Mouse (Mus musculus): ENCODE data around the gene Mical2. TPM values are rescaled to one million over a fixed set of nuclear protein-coding genes. Genes with fewer than 3 reads are reported as not detected.

Gene Mical2
- polyA plus RNA-seq, 1 experiment, result 6.6 TPM

- Histone ChIP-seq H3K36me3 (ENCODE audit: control insufficient read depth, insufficient read depth, low read length) (no peaks in the 10 kb centered on the region), H3K4me1 (ENCODE audit: control insufficient read depth, insufficient read depth, low read length) (peaks cover 11% of the 10 kb centered on the region), H3K27ac (ENCODE audit: insufficient read depth, low read depth, low read length) (no peak overlapping the region), H3K27me3 (replicated peaks; ENCODE audit: control insufficient read depth, insufficient read depth, low read length) (no peaks in the 10 kb centered on the region), H3K4me3 (ENCODE audit: insufficient read depth, low read depth, low read length) (no peak overlapping the region)
- 66% methylated on average over 3 of the region's 3 CpGs for WGBS
- no peak for DNase-seq
- TF ChIP-seq CTCF (conservative IDR thresholded peaks at IDR 0.05; ENCODE audit: insufficient read depth, insufficient read length, low read depth, low read length), result no peak
- TF ChIP-seq POLR2A (IDR thresholded peaks at IDR 0.05; ENCODE audit: low read depth, low read length), result no peak
Measured at GRCm38 (mm10) chr7:112247890-112248289, 22.2 kb downstream of the Mical2 start.

- no peak overlapping the region for H3K27ac ChIP-seq (ENCODE audit: insufficient read depth, low read depth, low read length)
- no peak overlapping the region for H3K4me3 ChIP-seq (ENCODE audit: insufficient read depth, low read depth, low read length)
- H3K36me3 ChIP-seq (ENCODE audit: control insufficient read depth, insufficient read depth, low read length), result no peaks in the 10 kb centered on the region
- no peak for TF ChIP-seq CTCF (conservative IDR thresholded peaks at IDR 0.05; ENCODE audit: insufficient read depth, insufficient read length, low read depth, low read length)
- TF ChIP-seq POLR2A (IDR thresholded peaks at IDR 0.05; ENCODE audit: low read depth, low read length), result no peak
- H3K27me3 ChIP-seq (replicated peaks; ENCODE audit: control insufficient read depth, insufficient read depth, low read length), result no peaks in the 10 kb centered on the region
- no peak for DNase-seq
- peaks cover 11% of the 10 kb centered on the region for H3K4me1 ChIP-seq (ENCODE audit: control insufficient read depth, insufficient read depth, low read length)
- 79% methylated on average over 4 of the region's 4 CpGs for WGBS
Measured at GRCm38 (mm10) chr7:112249476-112249875, 23.8 kb downstream of the Mical2 start.

GRCm38 (mm10) chr7:112252065-112252464 is 26.4 kb downstream of the Mical2 start:
- 0 out of 2 replicates have a peak overlapping the region, but pooled peaks have one; percentile 8 for H3K27ac ChIP-seq (ENCODE audit: insufficient read depth, low read depth, low read length)
- H3K36me3 ChIP-seq (ENCODE audit: control insufficient read depth, insufficient read depth, low read length), result no peaks in the 10 kb centered on the region
- TF ChIP-seq POLR2A (IDR thresholded peaks at IDR 0.05; ENCODE audit: low read depth, low read length), result no peak
- TF ChIP-seq CTCF (conservative IDR thresholded peaks at IDR 0.05; ENCODE audit: insufficient read depth, insufficient read length, low read depth, low read length), result no peak
- H3K4me3 ChIP-seq (ENCODE audit: insufficient read depth, low read depth, low read length), result no peak overlapping the region
- 22% methylated on average over 5 of the region's 5 CpGs for WGBS
- H3K27me3 ChIP-seq (replicated peaks; ENCODE audit: control insufficient read depth, insufficient read depth, low read length), result no peaks in the 10 kb centered on the region
- DNase-seq, result peak; percentile 87
- H3K4me1 ChIP-seq (ENCODE audit: control insufficient read depth, insufficient read depth, low read length), result peaks cover 11% of the 10 kb centered on the region

GRCm38 (mm10) chr7:112254233-112254632 is 28.6 kb downstream of the Mical2 start:
- TF ChIP-seq CTCF (conservative IDR thresholded peaks at IDR 0.05; ENCODE audit: insufficient read depth, insufficient read length, low read depth, low read length), result no peak
- no peak for TF ChIP-seq POLR2A (IDR thresholded peaks at IDR 0.05; ENCODE audit: low read depth, low read length)
- DNase-seq, result no peak
- Histone ChIP-seq H3K36me3 (ENCODE audit: control insufficient read depth, insufficient read depth, low read length) (no peaks in the 10 kb centered on the region), H3K27me3 (replicated peaks; ENCODE audit: control insufficient read depth, insufficient read depth, low read length) (no peaks in the 10 kb centered on the region), H3K4me1 (ENCODE audit: control insufficient read depth, insufficient read depth, low read length) (peaks cover 11% of the 10 kb centered on the region), H3K4me3 (ENCODE audit: insufficient read depth, low read depth, low read length) (no peak overlapping the region), H3K27ac (ENCODE audit: insufficient read depth, low read depth, low read length) (no peak overlapping the region)
- 92% methylated on average over 3 of the region's 3 CpGs for WGBS

GRCm38 (mm10) chr7:112255248-112255866 is 29.7 kb downstream of the Mical2 start:
- no peak for DNase-seq
- Histone ChIP-seq H3K27ac (ENCODE audit: insufficient read depth, low read depth, low read length) (no peak overlapping the region), H3K4me3 (ENCODE audit: insufficient read depth, low read depth, low read length) (no peak overlapping the region), H3K27me3 (replicated peaks; ENCODE audit: control insufficient read depth, insufficient read depth, low read length) (no peaks in the 10 kb centered on the region), H3K4me1 (ENCODE audit: control insufficient read depth, insufficient read depth, low read length) (peaks cover 11% of the 10 kb centered on the region), H3K36me3 (ENCODE audit: control insufficient read depth, insufficient read depth, low read length) (no peaks in the 10 kb centered on the region)
- 61% methylated on average over 3 of the region's 3 CpGs for WGBS
- TF ChIP-seq POLR2A (IDR thresholded peaks at IDR 0.05; ENCODE audit: low read depth, low read length) (no peak), CTCF (conservative IDR thresholded peaks at IDR 0.05; ENCODE audit: insufficient read depth, insufficient read length, low read depth, low read length) (no peak)

GRCm38 (mm10) chr7:112258338-112258903 is 32.8 kb downstream of the Mical2 start:
- H3K4me1 ChIP-seq (ENCODE audit: control insufficient read depth, insufficient read depth, low read length), result no peaks in the 10 kb centered on the region
- TF ChIP-seq CTCF (conservative IDR thresholded peaks at IDR 0.05; ENCODE audit: insufficient read depth, insufficient read length, low read depth, low read length) (no peak), POLR2A (IDR thresholded peaks at IDR 0.05; ENCODE audit: low read depth, low read length) (no peak)
- no peaks in the 10 kb centered on the region for H3K36me3 ChIP-seq (ENCODE audit: control insufficient read depth, insufficient read depth, low read length)
- no peaks in the 10 kb centered on the region for H3K27me3 ChIP-seq (replicated peaks; ENCODE audit: control insufficient read depth, insufficient read depth, low read length)
- 76% methylated on average over 4 of the region's 4 CpGs for WGBS
- H3K4me3 ChIP-seq (ENCODE audit: insufficient read depth, low read depth, low read length), result no peak overlapping the region
- DNase-seq, result no peak
- no peak overlapping the region for H3K27ac ChIP-seq (ENCODE audit: insufficient read depth, low read depth, low read length)

- no peak overlapping the region for H3K4me3 ChIP-seq (ENCODE audit: insufficient read depth, low read depth, low read length)
- H3K27me3 ChIP-seq (replicated peaks; ENCODE audit: control insufficient read depth, insufficient read depth, low read length), result no peaks in the 10 kb centered on the region
- no peak overlapping the region for H3K27ac ChIP-seq (ENCODE audit: insufficient read depth, low read depth, low read length)
- no peak for DNase-seq
- no peaks in the 10 kb centered on the region for H3K36me3 ChIP-seq (ENCODE audit: control insufficient read depth, insufficient read depth, low read length)
- no peak for TF ChIP-seq POLR2A (IDR thresholded peaks at IDR 0.05; ENCODE audit: low read depth, low read length)
- no peak for TF ChIP-seq CTCF (conservative IDR thresholded peaks at IDR 0.05; ENCODE audit: insufficient read depth, insufficient read length, low read depth, low read length)
- no peaks in the 10 kb centered on the region for H3K4me1 ChIP-seq (ENCODE audit: control insufficient read depth, insufficient read depth, low read length)
- 91% methylated on average over 4 of the region's 4 CpGs for WGBS
Measured at GRCm38 (mm10) chr7:112259286-112259685, 33.6 kb downstream of the Mical2 start.
